Mouse (Mus musculus) lung, postnatal 0 days (tissue): Measurements from ENCODE around the gene Nr5a2.

Source experiments
- CTCF ChIP-seq: IDR thresholded peaks from 2 replicates; pipeline ENCODE4 v1.5.1; 2016; ENCODE audit warnings: antibody characterized with exemption, mild to moderate bottlenecking
- EP300 ChIP-seq: IDR thresholded peaks from 2 replicates; pipeline ENCODE4 v1.6.1; 2016; ENCODE audit warnings: antibody characterized with exemption, mild to moderate bottlenecking, control low read depth

GRCm38 (mm10) chr1:136800625-136801024, 159.6 kb downstream of the Nr5a2 start:
- TF ChIP-seq CTCF = no peak
- TF ChIP-seq EP300 = no peak
